Mouse (Mus musculus): Measurements from ENCODE around the gene Psd4. TPM values are rescaled to one million over a fixed set of nuclear protein-coding genes. Genes with fewer than 3 reads are reported as not detected.

Psd4 gene
- polyA plus RNA-seq, 1 experiment from 2014 or later = 1.2 TPM

GRCm38 (mm10) chr2:24427866-24428675 is 60.7 kb downstream of the Psd4 start:
- no peak for ATAC-seq (ENCODE audit: insufficient number of reproducible peaks, insufficient read depth, low FRiP score, low read depth)

GRCm38 (mm10) chr2:24429806-24430205 is 62.4 kb downstream of the Psd4 start:
- H3K36me3 ChIP-seq (ENCODE audit: control insufficient read depth, insufficient read depth, low read length) = no peaks in the 10 kb centered on the region
- ATAC-seq (ENCODE audit: insufficient number of reproducible peaks, insufficient read depth, low FRiP score, low read depth) = no peak
- H3K4me2 ChIP-seq (ENCODE audit: low read length) = no peak overlapping the region
- peaks cover 3 to 6% of the 10 kb centered on the region in 2 experiments; a peak in 2 of 4 replicates for H3K4me1 ChIP-seq (ENCODE audit: control insufficient read depth in 2 of 2, insufficient read depth in 2 of 2, low read length in 2 of 2)
- no peaks in the 10 kb centered on the region for H3K27me3 ChIP-seq (ENCODE audit: control insufficient read depth, insufficient read depth, low read length)
- whole genome bisulfite sequencing = 77% methylated on average over 4 of the region's 4 CpGs
- no peak overlapping the region for H3K9ac ChIP-seq (ENCODE audit: low read length)
- no peak overlapping the region for H3K4me3 ChIP-seq (ENCODE audit: control insufficient read depth in 1 of 2, insufficient read depth in 1 of 2, low read depth in 1 of 2, low read length in 2 of 2)
- no peaks in the 10 kb centered on the region for H3K9me3 ChIP-seq (ENCODE audit: control insufficient read depth, low read length)
- H3K27ac ChIP-seq (replicated peaks in 1 of 2; ENCODE audit: control insufficient read depth in 1 of 2, insufficient read depth in 1 of 2, low read depth in 2 of 2, low read length in 2 of 2) = no peak overlapping the region

More at GRCm38 (mm10) chr2:24427866-24428675, 60.7 kb downstream of the Psd4 start:
- WGBS = 51% methylated on average over 12 of the region's 12 CpGs
- H3K4me3 ChIP-seq (ENCODE audit: control insufficient read depth in 1 of 2, insufficient read depth in 1 of 2, low read depth in 1 of 2, low read length in 2 of 2) = no peak overlapping the region
- no peaks in the 10 kb centered on the region for H3K9me3 ChIP-seq (ENCODE audit: control insufficient read depth, low read length)
- H3K27ac ChIP-seq (replicated peaks in 1 of 2; ENCODE audit: control insufficient read depth in 1 of 2, insufficient read depth in 1 of 2, low read depth in 2 of 2, low read length in 2 of 2) = no peak overlapping the region
- H3K27me3 ChIP-seq (ENCODE audit: control insufficient read depth, insufficient read depth, low read length) = no peaks in the 10 kb centered on the region
- H3K36me3 ChIP-seq (ENCODE audit: control insufficient read depth, insufficient read depth, low read length) = no peaks in the 10 kb centered on the region
- H3K4me2 ChIP-seq (ENCODE audit: low read length) = no peak overlapping the region
- no peaks in the 10 kb centered on the region for H3K4me1 ChIP-seq (ENCODE audit: control insufficient read depth in 2 of 2, insufficient read depth in 2 of 2, low read length in 2 of 2)
- no peak overlapping the region for H3K9ac ChIP-seq (ENCODE audit: low read length)

- H3K36me3 ChIP-seq (ENCODE audit: control insufficient read depth, insufficient read depth, low read length) = no peaks in the 10 kb centered on the region
- no peak overlapping the region for H3K27ac ChIP-seq (replicated peaks in 1 of 2; ENCODE audit: control insufficient read depth in 1 of 2, insufficient read depth in 1 of 2, low read depth in 2 of 2, low read length in 2 of 2)
- H3K4me3 ChIP-seq (ENCODE audit: control insufficient read depth in 1 of 2, insufficient read depth in 1 of 2, low read depth in 1 of 2, low read length in 2 of 2) = no peak overlapping the region
- no peak overlapping the region for H3K4me2 ChIP-seq (ENCODE audit: low read length)
- no peaks in the 10 kb centered on the region for H3K9me3 ChIP-seq (ENCODE audit: control insufficient read depth, low read length)
- no peaks in the 10 kb centered on the region for H3K27me3 ChIP-seq (ENCODE audit: control insufficient read depth, insufficient read depth, low read length)
- ATAC-seq (ENCODE audit: insufficient number of reproducible peaks, insufficient read depth, low FRiP score, low read depth) = no peak
- 75% methylated on average over 2 of the region's 2 CpGs for WGBS
- peaks cover 3 to 6% of the 10 kb centered on the region in 2 experiments; a peak in 2 of 4 replicates for H3K4me1 ChIP-seq (ENCODE audit: control insufficient read depth in 2 of 2, insufficient read depth in 2 of 2, low read length in 2 of 2)
- H3K9ac ChIP-seq (ENCODE audit: low read length) = no peak overlapping the region
Measured at GRCm38 (mm10) chr2:24434670-24435069, 67.3 kb downstream of the Psd4 start.

- Histone ChIP-seq H3K36me3 (ENCODE audit: control insufficient read depth, insufficient read depth, low read length) (no peaks in the 10 kb centered on the region), H3K4me2 (ENCODE audit: low read length) (no peak overlapping the region), H3K27me3 (ENCODE audit: control insufficient read depth, insufficient read depth, low read length) (no peaks in the 10 kb centered on the region), H3K27ac (replicated peaks in 1 of 2; ENCODE audit: control insufficient read depth in 1 of 2, insufficient read depth in 1 of 2, low read depth in 2 of 2, low read length in 2 of 2) (no peak overlapping the region), H3K4me3 (ENCODE audit: control insufficient read depth in 1 of 2, insufficient read depth in 1 of 2, low read depth in 1 of 2, low read length in 2 of 2) (no peak overlapping the region), H3K9ac (ENCODE audit: low read length) (no peak overlapping the region), H3K9me3 (ENCODE audit: control insufficient read depth, low read length) (no peaks in the 10 kb centered on the region), H3K4me1 (ENCODE audit: control insufficient read depth in 2 of 2, insufficient read depth in 2 of 2, low read length in 2 of 2) (peaks cover 3 to 6% of the 10 kb centered on the region in 2 experiments; a peak in 2 of 4 replicates)
- no peak for ATAC-seq (ENCODE audit: insufficient number of reproducible peaks, insufficient read depth, low FRiP score, low read depth)
- WGBS = 65% methylated on average over 11 of the region's 11 CpGs
Measured at GRCm38 (mm10) chr2:24435699-24436098, 68.3 kb downstream of the Psd4 start.

GRCm38 (mm10) chr2:24440056-24440455 is 72.7 kb downstream of the Psd4 start:
- ATAC-seq (ENCODE audit: insufficient number of reproducible peaks, insufficient read depth, low FRiP score, low read depth) = no peak

GRCm38 (mm10) chr2:24441899-24442298 is 74.5 kb downstream of the Psd4 start:
- H3K27me3 ChIP-seq (ENCODE audit: control insufficient read depth, insufficient read depth, low read length) = no peaks in the 10 kb centered on the region
- ATAC-seq (ENCODE audit: insufficient number of reproducible peaks, insufficient read depth, low FRiP score, low read depth) = no peak
- H3K4me2 ChIP-seq (ENCODE audit: low read length) = no peak overlapping the region
- H3K36me3 ChIP-seq (ENCODE audit: control insufficient read depth, insufficient read depth, low read length) = no peaks in the 10 kb centered on the region
- no peaks in the 10 kb centered on the region for H3K4me1 ChIP-seq (ENCODE audit: control insufficient read depth in 2 of 2, insufficient read depth in 2 of 2, low read length in 2 of 2)
- H3K9me3 ChIP-seq (ENCODE audit: control insufficient read depth, low read length) = no peaks in the 10 kb centered on the region
- no peak overlapping the region for H3K9ac ChIP-seq (ENCODE audit: low read length)
- H3K27ac ChIP-seq (replicated peaks in 1 of 2; ENCODE audit: control insufficient read depth in 1 of 2, insufficient read depth in 1 of 2, low read depth in 2 of 2, low read length in 2 of 2) = no peak overlapping the region
- no peak overlapping the region for H3K4me3 ChIP-seq (ENCODE audit: control insufficient read depth in 1 of 2, insufficient read depth in 1 of 2, low read depth in 1 of 2, low read length in 2 of 2)

More at GRCm38 (mm10) chr2:24440056-24440455, 72.7 kb downstream of the Psd4 start:
- Histone ChIP-seq H3K27me3 (ENCODE audit: control insufficient read depth, insufficient read depth, low read length) (no peaks in the 10 kb centered on the region), H3K4me1 (ENCODE audit: control insufficient read depth in 2 of 2, insufficient read depth in 2 of 2, low read length in 2 of 2) (no peaks in the 10 kb centered on the region), H3K9ac (ENCODE audit: low read length) (no peak overlapping the region), H3K9me3 (ENCODE audit: control insufficient read depth, low read length) (no peaks in the 10 kb centered on the region), H3K4me3 (ENCODE audit: control insufficient read depth in 1 of 2, insufficient read depth in 1 of 2, low read depth in 1 of 2, low read length in 2 of 2) (no peak overlapping the region), H3K27ac (replicated peaks in 1 of 2; ENCODE audit: control insufficient read depth in 1 of 2, insufficient read depth in 1 of 2, low read depth in 2 of 2, low read length in 2 of 2) (no peak overlapping the region), H3K4me2 (ENCODE audit: low read length) (no peak overlapping the region), H3K36me3 (ENCODE audit: control insufficient read depth, insufficient read depth, low read length) (no peaks in the 10 kb centered on the region)
- 63% methylated on average over 2 of the region's 2 CpGs for WGBS

GRCm38 (mm10) chr2:24442303-24442925 is 75.0 kb downstream of the Psd4 start:
- Histone ChIP-seq H3K9ac (ENCODE audit: low read length) (no peak overlapping the region), H3K27me3 (ENCODE audit: control insufficient read depth, insufficient read depth, low read length) (no peaks in the 10 kb centered on the region), H3K27ac (replicated peaks in 1 of 2; ENCODE audit: control insufficient read depth in 1 of 2, insufficient read depth in 1 of 2, low read depth in 2 of 2, low read length in 2 of 2) (no peak overlapping the region), H3K4me1 (ENCODE audit: control insufficient read depth in 2 of 2, insufficient read depth in 2 of 2, low read length in 2 of 2) (no peaks in the 10 kb centered on the region), H3K36me3 (ENCODE audit: control insufficient read depth, insufficient read depth, low read length) (no peaks in the 10 kb centered on the region), H3K9me3 (ENCODE audit: control insufficient read depth, low read length) (no peaks in the 10 kb centered on the region), H3K4me2 (ENCODE audit: low read length) (no peak overlapping the region), H3K4me3 (ENCODE audit: control insufficient read depth in 1 of 2, insufficient read depth in 1 of 2, low read depth in 1 of 2, low read length in 2 of 2) (no peak overlapping the region)
- WGBS = 56% methylated on average over 4 of the region's 4 CpGs
- no peak for ATAC-seq (ENCODE audit: insufficient number of reproducible peaks, insufficient read depth, low FRiP score, low read depth)
